Mouse (Mus musculus): ENCODE measurements at regions not wholly inside any gene's neighbourhood (a gene's known extent, or its start where the extent isn't known, plus 50 kb on each side); places are given as distances from the start of the nearest gene placed in this dataset.

DNA sequence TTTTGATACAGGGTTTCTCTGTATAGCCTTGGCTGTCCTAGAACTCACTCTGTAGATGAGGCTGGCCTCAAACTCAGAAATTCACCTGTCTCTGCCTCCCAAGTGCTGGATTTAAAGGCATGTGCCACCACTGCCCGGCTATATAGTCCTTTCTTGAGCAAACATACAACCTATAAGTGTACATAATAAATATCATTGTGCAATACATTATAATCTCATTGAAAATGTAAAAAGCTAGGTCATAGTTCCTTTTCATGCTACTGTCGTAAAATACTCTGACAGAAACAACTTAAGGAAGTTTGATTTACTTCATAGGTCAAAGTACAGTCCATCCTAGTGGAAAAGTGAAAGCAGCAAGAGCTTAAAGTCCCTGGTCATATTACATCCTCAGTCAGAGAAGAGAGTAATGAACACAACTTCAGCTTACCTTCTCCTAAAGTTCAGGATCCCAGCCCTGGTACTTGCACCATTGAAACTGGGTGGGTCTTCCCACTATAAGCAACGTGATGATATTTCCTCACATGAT, 408.4 kb upstream of the Fam174a start:
- WGBS: 87% methylated on average over 3 of the region's 3 CpGs
- H3K4me3 ChIP-seq (ENCODE audit: low read length): no peak overlapping the region

DNA sequence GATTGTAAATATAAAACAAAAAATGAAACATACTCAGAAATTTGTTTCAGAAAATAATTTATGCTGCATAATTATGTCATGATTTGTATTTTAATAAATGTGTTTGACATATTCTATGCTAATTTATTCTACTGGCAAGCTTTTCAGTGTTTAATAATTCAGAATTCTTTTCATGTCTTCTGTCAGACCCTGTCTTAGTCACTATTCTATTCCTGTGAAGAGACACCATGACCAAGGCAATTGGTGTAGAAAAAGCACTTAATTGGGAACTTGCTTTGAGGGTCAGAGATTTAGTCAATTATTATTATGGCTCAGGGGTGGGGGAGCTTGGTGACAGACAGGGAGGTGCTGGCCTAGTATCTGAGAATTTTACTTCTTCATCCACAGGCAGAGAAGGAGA, 402.6 kb upstream of the Fam174a start:
- no peak for ATAC-seq
- H3K9ac ChIP-seq (ENCODE audit: low read depth, low read length): no peak overlapping the region
- no peak overlapping the region for H3K4me3 ChIP-seq (ENCODE audit: low read length)
- no peaks in the 10 kb centered on the region for H3K36me3 ChIP-seq (ENCODE audit: control insufficient read depth, insufficient read depth, low read length)
- no peak overlapping the region for H3K4me2 ChIP-seq (ENCODE audit: low read length)
- H3K27ac ChIP-seq (ENCODE audit: low read depth, low read length): no peak overlapping the region
- H3K4me1 ChIP-seq (ENCODE audit: control insufficient read depth, insufficient read depth, low read depth, low read length): no peaks in the 10 kb centered on the region
- no peaks in the 10 kb centered on the region for H3K27me3 ChIP-seq (replicated peaks; ENCODE audit: control insufficient read depth, insufficient read depth, low read length)
- no peaks in the 10 kb centered on the region for H3K9me3 ChIP-seq (ENCODE audit: control insufficient read depth, low read length)

More for the DNA sequence above, 408.4 kb upstream of the Fam174a start:
- ATAC-seq: no peak
- H3K27ac ChIP-seq (ENCODE audit: low read depth, low read length): no peak overlapping the region
- no peaks in the 10 kb centered on the region for H3K9me3 ChIP-seq (ENCODE audit: control insufficient read depth, low read length)
- H3K36me3 ChIP-seq (ENCODE audit: control insufficient read depth, insufficient read depth, low read length): no peaks in the 10 kb centered on the region
- H3K27me3 ChIP-seq (replicated peaks; ENCODE audit: control insufficient read depth, insufficient read depth, low read length): no peaks in the 10 kb centered on the region
- H3K4me2 ChIP-seq (ENCODE audit: low read length): no peak overlapping the region
- H3K9ac ChIP-seq (ENCODE audit: low read depth, low read length): no peak overlapping the region
- no peaks in the 10 kb centered on the region for H3K4me1 ChIP-seq (ENCODE audit: control insufficient read depth, insufficient read depth, low read depth, low read length)
